Mouse (Mus musculus) forebrain, embryonic 15.5 days (tissue): Measurements from ENCODE around the gene Cnnm4. TPM values are rescaled to one million over a fixed set of nuclear protein-coding genes. Genes with fewer than 3 reads are reported as not detected.
A peak's percentile ranks its signal among the peaks of the same experiment; 100 is the strongest.
"Not testable (repeated sequence)": the region's sequence is repeated elsewhere in the genome, so short reads cannot be mapped to it uniquely, and the experiment has no call there.

ENCODE experiments used
- ATAC-seq: fragments of 200-750 bp; cut with Nextera tagmentation; replicated peaks from 2 replicates; pipeline ENCODE4 v1.8.0; 2017; ENCODE audit warnings: mild to moderate bottlenecking, moderate TSS enrichment, moderate library complexity
- H3K27ac ChIP-seq: fragments of 300-500 bp; sonication (generic); replicated peaks from 2 replicates; pipeline ENCODE4 v1.5.1; 2015; ENCODE audit warnings: mild to moderate bottlenecking, inconsistent platforms
- H3K27me3 ChIP-seq: fragments of 300-500 bp; sonication (generic); 2 replicates; pipeline ENCODE4 v1.6.1; 2015; ENCODE audit warnings: inconsistent platforms
- H3K36me3 ChIP-seq: fragments of 300-500 bp; sonication (generic); 2 replicates; pipeline ENCODE4 v1.6.1; 2015; ENCODE audit warnings: mild to moderate bottlenecking, inconsistent platforms
- H3K4me1 ChIP-seq: fragments of 300-500 bp; sonication (generic); 2 replicates; pipeline ENCODE4 v1.6.1; 2015; ENCODE audit warnings: inconsistent platforms
- H3K4me2 ChIP-seq: fragments of 300-500 bp; sonication (generic); replicated peaks from 2 replicates; pipeline ENCODE4 v1.6.1; 2015; ENCODE audit warnings: mild to moderate bottlenecking, inconsistent platforms
- H3K4me3 ChIP-seq: fragments of 300-500 bp; sonication (generic); 2 replicates; pipeline ENCODE4 v1.5.1; 2015; ENCODE audit warnings: mild to moderate bottlenecking, inconsistent platforms
- H3K9ac ChIP-seq: fragments of 300-500 bp; sonication (generic); replicated peaks from 2 replicates; pipeline ENCODE4 v1.6.1; 2015; ENCODE audit warnings: mild to moderate bottlenecking, inconsistent platforms
- H3K9me3 ChIP-seq: fragments of 300-500 bp; sonication (generic); 2 replicates; pipeline ENCODE4 v1.6.1; 2016; ENCODE audit warnings: inconsistent platforms
- WGBS: fragments of 180-500 bp; shearing (Covaris S2); methylation state at CpG from one replicate; pipeline ENCODE4 v1.1.7; 2015; ENCODE audit warnings: mixed read lengths; 5-methylcytosine and 5-hydroxymethylcytosine counted together
- polyA plus RNA-seq: library from polyadenylated mRNA; unstranded; fragments of >200 nt; fragmentation: Nextera tagmentation; extraction: Ambion mirVana; gene quantifications from 2 replicates; pipeline ENCODE4 v1.2.1, GENCODE M21; 2015

The Cnnm4 gene
- polyA plus RNA-seq, 1 experiment from 2014 or later, result 9.9 TPM

- ATAC-seq, result no peak
- 88% methylated on average over 8 of the region's 8 CpGs for WGBS
- Histone ChIP-seq H3K4me1 (peaks cover 6% of the 10 kb centered on the region; the same call in 1 of the 2 replicates), H3K4me2 (no peak overlapping the region), H3K4me3 (no peak overlapping the region), H3K9ac (no peak overlapping the region), H3K27ac (no peak overlapping the region), H3K27me3 (no peaks in the 10 kb centered on the region), H3K36me3 (peaks cover 11% of the 10 kb centered on the region), H3K9me3 (no peaks in the 10 kb centered on the region)
Measured at GRCm38 (mm10) chr1:36536397-36536728, 64.9 kb downstream of the Cnnm4 start.

- not testable (repeated sequence) for H3K4me3 ChIP-seq, H3K9me3 ChIP-seq, H3K4me1 ChIP-seq, H3K27ac ChIP-seq, H3K4me2 ChIP-seq, ATAC-seq, H3K27me3 ChIP-seq, H3K9ac ChIP-seq
- peaks cover 15% of the 10 kb centered on the region for H3K36me3 ChIP-seq
- WGBS, result 94% methylated on average over 9 of the region's 9 CpGs
Measured at GRCm38 (mm10) chr1:36536783-36537182, 65.4 kb downstream of the Cnnm4 start, which contains the start of gene Ankrd23. Ankrd23 (minus strand) TSS chr1:36536883.

GRCm38 (mm10) chr1:36538727-36539126, 67.3 kb downstream of the Cnnm4 start:
- WGBS, result 82% methylated on average over 4 of the region's 4 CpGs
- no peak overlapping the region for H3K27ac ChIP-seq
- H3K4me2 ChIP-seq, result no peak overlapping the region
- peaks cover 17% of the 10 kb centered on the region for H3K36me3 ChIP-seq
- no peak overlapping the region for H3K4me3 ChIP-seq
- H3K27me3 ChIP-seq, result no peaks in the 10 kb centered on the region
- no peak for ATAC-seq
- H3K9me3 ChIP-seq, result no peaks in the 10 kb centered on the region
- H3K9ac ChIP-seq, result no peak overlapping the region
- peaks cover 6% of the 10 kb centered on the region; the same call in 1 of the 2 replicates for H3K4me1 ChIP-seq

GRCm38 (mm10) chr1:36539186-36539585, 67.8 kb downstream of the Cnnm4 start, which contains the start of gene Gm42417:
Gm42417 (minus strand) TSS chr1:36539429.
- Histone ChIP-seq H3K27me3 (no peaks in the 10 kb centered on the region), H3K9ac (no peak within 1 kb of the TSS)
- no peak for ATAC-seq

GRCm38 (mm10) chr1:36540132-36540531, 68.7 kb downstream of the Cnnm4 start:
- H3K4me3 ChIP-seq, result no peak overlapping the region
- no peak overlapping the region for H3K27ac ChIP-seq
- 88% methylated on average over 11 of the region's 11 CpGs for WGBS
- H3K36me3 ChIP-seq, result peaks cover 17% of the 10 kb centered on the region
- no peak overlapping the region for H3K9ac ChIP-seq
- ATAC-seq, result no peak
- no peaks in the 10 kb centered on the region for H3K27me3 ChIP-seq
- H3K4me2 ChIP-seq, result no peak overlapping the region
- H3K4me1 ChIP-seq, result peaks cover 6% of the 10 kb centered on the region; the same call in 1 of the 2 replicates
- H3K9me3 ChIP-seq, result no peaks in the 10 kb centered on the region

More at GRCm38 (mm10) chr1:36539186-36539585, 67.8 kb downstream of the Cnnm4 start, which contains the start of gene Gm42417:
- H3K36me3 ChIP-seq, result peaks cover 17% of the 10 kb centered on the region
- H3K4me3 ChIP-seq, result no peak within 1 kb of the TSS
- H3K27ac ChIP-seq, result no peak within 1 kb of the TSS
- WGBS, result 73% methylated on average over 9 of the region's 9 CpGs
- H3K4me1 ChIP-seq, result peaks cover 6% of the 10 kb centered on the region; the same call in 1 of the 2 replicates
- no peak within 1 kb of the TSS for H3K4me2 ChIP-seq
- H3K9me3 ChIP-seq, result no peaks in the 10 kb centered on the region

GRCm38 (mm10) chr1:36540807-36541206, 69.4 kb downstream of the Cnnm4 start:
- Histone ChIP-seq H3K27ac (no peak overlapping the region), H3K36me3 (peaks cover 17% of the 10 kb centered on the region), H3K4me2 (no peak overlapping the region), H3K27me3 (no peaks in the 10 kb centered on the region), H3K9ac (no peak overlapping the region), H3K9me3 (no peaks in the 10 kb centered on the region), H3K4me1 (peaks cover 10% of the 10 kb centered on the region; the same call in 1 of the 2 replicates), H3K4me3 (no peak overlapping the region)
- WGBS, result 93% methylated on average over 12 of the region's 12 CpGs
- no peak for ATAC-seq

GRCm38 (mm10) chr1:36541844-36542243, 70.4 kb downstream of the Cnnm4 start:
- no peaks in the 10 kb centered on the region for H3K27me3 ChIP-seq
- H3K36me3 ChIP-seq, result peaks cover 17% of the 10 kb centered on the region
- H3K4me3 ChIP-seq, result no peak overlapping the region
- H3K9me3 ChIP-seq, result no peaks in the 10 kb centered on the region
- H3K4me1 ChIP-seq, result peaks cover 19% of the 10 kb centered on the region
- H3K9ac ChIP-seq, result no peak overlapping the region
- H3K27ac ChIP-seq, result no peak overlapping the region
- H3K4me2 ChIP-seq, result no peak overlapping the region
- ATAC-seq, result no peak
- 89% methylated on average over 16 of the region's 16 CpGs for WGBS

GRCm38 (mm10) chr1:36542925-36543324, 71.5 kb downstream of the Cnnm4 start:
- no peak overlapping the region for H3K27ac ChIP-seq
- H3K4me1 ChIP-seq, result peaks cover 21% of the 10 kb centered on the region
- peaks cover 17% of the 10 kb centered on the region for H3K36me3 ChIP-seq
- no peak for ATAC-seq
- WGBS, result 92% methylated on average over 9 of the region's 9 CpGs
- H3K4me3 ChIP-seq, result no peak overlapping the region
- no peak overlapping the region for H3K9ac ChIP-seq
- H3K9me3 ChIP-seq, result no peaks in the 10 kb centered on the region
- no peak overlapping the region for H3K4me2 ChIP-seq
- H3K27me3 ChIP-seq, result no peaks in the 10 kb centered on the region

- Histone ChIP-seq H3K36me3 (peaks cover 28% of the 10 kb centered on the region), H3K9me3 (no peaks in the 10 kb centered on the region), H3K4me3 (no peak overlapping the region), H3K4me1 (peaks cover 40% of the 10 kb centered on the region), H3K4me2 (no peak overlapping the region), H3K27ac (no peak overlapping the region), H3K27me3 (no peaks in the 10 kb centered on the region), H3K9ac (no peak overlapping the region)
- ATAC-seq, result no peak
- 82% methylated on average over 2 of the region's 2 CpGs for WGBS
Measured at GRCm38 (mm10) chr1:36545382-36545781, 74.0 kb downstream of the Cnnm4 start.

- H3K4me3 ChIP-seq, result peak overlapping the region; percentile 57
- H3K4me2 ChIP-seq, result peak overlapping the region; percentile 64
- peaks cover 29% of the 10 kb centered on the region for H3K36me3 ChIP-seq
- no peaks in the 10 kb centered on the region for H3K9me3 ChIP-seq
- peak overlapping the region; percentile 76; the same call in 1 of the 2 replicates for H3K9ac ChIP-seq
- 66% methylated on average over 19 of the region's 19 CpGs for WGBS
- no peak overlapping the region for H3K27ac ChIP-seq
- peaks cover 43% of the 10 kb centered on the region for H3K4me1 ChIP-seq
- no peak for ATAC-seq
- no peaks in the 10 kb centered on the region for H3K27me3 ChIP-seq
Measured at GRCm38 (mm10) chr1:36545845-36546600, 74.6 kb downstream of the Cnnm4 start.

GRCm38 (mm10) chr1:36546888-36547471, 75.6 kb downstream of the Cnnm4 start, which contains the start of gene Ankrd39:
Ankrd39 (minus strand) TSS chr1:36547445.
- H3K4me3 ChIP-seq, result peak within 1 kb of the TSS; percentile 57
- peak; percentile 97 for ATAC-seq

GRCm38 (mm10) chr1:36547981-36548598, 76.7 kb downstream of the Cnnm4 start:
- Histone ChIP-seq H3K27me3 (no peaks in the 10 kb centered on the region), H3K4me1 (peaks cover 43% of the 10 kb centered on the region), H3K27ac (peak overlapping the region; percentile 80), H3K4me2 (no peak overlapping the region), H3K9me3 (no peaks in the 10 kb centered on the region), H3K4me3 (no peak overlapping the region), H3K9ac (peak overlapping the region; percentile 76; the same call in 1 of the 2 replicates), H3K36me3 (peaks cover 42% of the 10 kb centered on the region)
- 30% methylated on average over 9 of the region's 9 CpGs for WGBS
- no peak for ATAC-seq

More at GRCm38 (mm10) chr1:36546888-36547471, 75.6 kb downstream of the Cnnm4 start, which contains the start of gene Ankrd39:
- Histone ChIP-seq H3K9me3 (no peaks in the 10 kb centered on the region), H3K9ac (peak within 1 kb of the TSS; percentile 76), H3K27ac (peak within 1 kb of the TSS; percentile 80), H3K4me2 (peak within 1 kb of the TSS; percentile 64), H3K27me3 (no peaks in the 10 kb centered on the region), H3K4me1 (peaks cover 43% of the 10 kb centered on the region), H3K36me3 (peaks cover 31% of the 10 kb centered on the region)
- WGBS, result under 1% methylated on average over 43 of the region's 43 CpGs
